Mouse (Mus musculus) left cerebral cortex, adult 18-20 months (tissue): ENCODE data around the gene Crocc2. TPM values are rescaled to one million over a fixed set of nuclear protein-coding genes. Genes with fewer than 3 reads are reported as not detected.
A peak's percentile ranks its signal among the peaks of the same experiment; 100 is the strongest.
"Not testable (repeated sequence)": the region's sequence is repeated elsewhere in the genome, so short reads cannot be mapped to it uniquely, and the experiment has no call there.

ENCODE experiments used
- DNase-seq, 2 experiments: peaks; one replicate each; pipeline ENCODE4 v3.0.0; 2021 to 2022; ENCODE audit warnings: low spot score in 2 of 2, mixed read lengths in 1 of 2
- total RNA-seq, 2 experiments: library from RNA; stranded (reverse); gene quantifications; 2 replicates each; pipeline ENCODE4 v1.2.3; 2021

The Crocc2 gene
- total RNA-seq, 2 experiments from 2014 or later: 0.07 to 0.16 TPM

GRCm38 (mm10) chr1:93161350-93161749 lies 7.2 kb upstream of the Crocc2 start:
- DNase-seq: no peak

GRCm38 (mm10) chr1:93161921-93162320 lies 6.6 kb upstream of the Crocc2 start:
- DNase-seq: no peak

- no peak for DNase-seq
Observed at GRCm38 (mm10) chr1:93162588-93162987, 5.9 kb upstream of the Crocc2 start.

- no peak for DNase-seq
Observed at GRCm38 (mm10) chr1:93165447-93165846, 3.1 kb upstream of the Crocc2 start.

GRCm38 (mm10) chr1:93166346-93167079 lies 2.0 kb upstream of the Crocc2 start:
- no peak for DNase-seq

- peak in 1 of 2 experiments; percentile 17 for DNase-seq
Observed at GRCm38 (mm10) chr1:93173665-93174064, 5.1 kb downstream of the Crocc2 start.

- peak; percentile 80 to 87 for DNase-seq
Observed at GRCm38 (mm10) chr1:93174399-93174798, 5.9 kb downstream of the Crocc2 start.

GRCm38 (mm10) chr1:93175849-93176248 lies 7.3 kb downstream of the Crocc2 start:
- DNase-seq: no peak

GRCm38 (mm10) chr1:93176525-93177332 lies 8.2 kb downstream of the Crocc2 start:
- peak; percentile 36 to 50 for DNase-seq

- no peak for DNase-seq
Observed at GRCm38 (mm10) chr1:93182281-93182680, 13.8 kb downstream of the Crocc2 start.

GRCm38 (mm10) chr1:93184071-93184828 lies 15.7 kb downstream of the Crocc2 start:
- DNase-seq: peak in 1 of 2 experiments; percentile 8

- DNase-seq: no peak
Observed at GRCm38 (mm10) chr1:93190726-93191305, 22.3 kb downstream of the Crocc2 start.

- no peak for DNase-seq
Observed at GRCm38 (mm10) chr1:93194961-93195360, 26.4 kb downstream of the Crocc2 start.

GRCm38 (mm10) chr1:93197454-93197853 lies 28.9 kb downstream of the Crocc2 start:
- not testable (repeated sequence) for DNase-seq

- no peak for DNase-seq
Observed at GRCm38 (mm10) chr1:93197916-93198315, 29.4 kb downstream of the Crocc2 start.

- DNase-seq: no peak
Observed at GRCm38 (mm10) chr1:93206277-93206970, 37.9 kb downstream of the Crocc2 start.

GRCm38 (mm10) chr1:93207536-93208064 lies 39.1 kb downstream of the Crocc2 start:
- DNase-seq: peak in 1 of 2 experiments; percentile 16

- peak; percentile 31 to 36 for DNase-seq
Observed at GRCm38 (mm10) chr1:93210213-93210641, 41.7 kb downstream of the Crocc2 start.

- DNase-seq: no peak
Observed at GRCm38 (mm10) chr1:93211019-93211418, 42.5 kb downstream of the Crocc2 start.

- DNase-seq: no peak
Observed at GRCm38 (mm10) chr1:93211549-93212220, 43.2 kb downstream of the Crocc2 start.
